Mouse (Mus musculus) MN1 (cell line): ENCODE results near the gene Rere.

Experiments
- DNase-seq: peaks from one replicate; pipeline ENCODE4 v3.0.0-alpha.2; 2016; ENCODE audit warnings: low spot score

Gene Rere

GRCm38 (mm10) chr4:150346651-150347386, 65.4 kb downstream of the Rere start:
- peak; percentile 30 for DNase-seq

GRCm38 (mm10) chr4:150347387-150347672, 65.9 kb downstream of the Rere start:
- DNase-seq = peak; percentile 69

GRCm38 (mm10) chr4:150349680-150350101, 68.2 kb downstream of the Rere start:
- DNase-seq = no peak

GRCm38 (mm10) chr4:150351419-150352075, 70.1 kb downstream of the Rere start:
- no peak for DNase-seq

- DNase-seq = peak; percentile 89
These were observed 71.3 kb downstream of the Rere start for GRCm38 (mm10) chr4:150352736-150353135.

GRCm38 (mm10) chr4:150353376-150353900, 72.0 kb downstream of the Rere start:
- DNase-seq = peak; percentile 83

GRCm38 (mm10) chr4:150355801-150356200, 74.4 kb downstream of the Rere start:
- no peak for DNase-seq

GRCm38 (mm10) chr4:150361986-150362691, 80.7 kb downstream of the Rere start:
- DNase-seq = peak; percentile 46

GRCm38 (mm10) chr4:150362858-150363257, 81.4 kb downstream of the Rere start:
- no peak for DNase-seq

- no peak for DNase-seq
These were observed 83.3 kb downstream of the Rere start for GRCm38 (mm10) chr4:150364786-150365185.

GRCm38 (mm10) chr4:150366510-150367208, 85.2 kb downstream of the Rere start:
- DNase-seq = peak; percentile 70

GRCm38 (mm10) chr4:150371580-150372380, 90.3 kb downstream of the Rere start:
- DNase-seq = peak; percentile 86

- DNase-seq = peak; percentile 62
These were observed 91.2 kb downstream of the Rere start for GRCm38 (mm10) chr4:150372631-150373041.

GRCm38 (mm10) chr4:150373111-150374109, 92.0 kb downstream of the Rere start:
- DNase-seq = peak; percentile 81

GRCm38 (mm10) chr4:150374651-150375447, 93.4 kb downstream of the Rere start:
- DNase-seq = no peak

- no peak for DNase-seq
These were observed 94.0 kb downstream of the Rere start for GRCm38 (mm10) chr4:150375448-150375935.

GRCm38 (mm10) chr4:150379313-150379712, 97.9 kb downstream of the Rere start:
- no peak for DNase-seq

- no peak for DNase-seq
These were observed 98.3 kb downstream of the Rere start for GRCm38 (mm10) chr4:150379772-150380171.

- no peak for DNase-seq
These were observed 98.8 kb downstream of the Rere start for GRCm38 (mm10) chr4:150380273-150380672.
